Comparison of ENCODE assay signal across 23 mouse cellular contexts in genomic region chr2:25533707-25534106, GRCm38 (mm10). TPM values are rescaled to one million over a fixed set of nuclear protein-coding genes. Genes with fewer than 3 reads are reported as not detected.
DNase-seq lines count a peak whose midpoint lies in the region; ATAC-seq and TF ChIP-seq lines count a peak whose summit lies in the region.
"Had no signal": no experiment of that assay in that cellular context is flagged by ENCODE, and none has a peak within 500 bp of the region (broad histone marks: within the 10 kb centered on the region; RNA-seq: fewer than 3 reads in every experiment).

No protein-coding gene starts in this region.

- 0 out of 2 replicates have a peak, but pooled peaks have one; percentile 38 for ATAC-seq in hindbrain, postnatal 0 days
- no peak for ATAC-seq in megakaryocyte-erythroid progenitor cell, adult 5-6 weeks (replicated peaks; ENCODE audit: low FRiP score, low TSS enrichment, poor library complexity, severe bottlenecking)
- ATAC-seq: forebrain, embryonic 15.5 days had no signal

- no peak for TF ChIP-seq EP300 in CH12.LX (IDR thresholded peaks at IDR 0.05; ENCODE audit: low read length)

- no peaks in the 10 kb centered on the region for H3K9me3 ChIP-seq in hindbrain, postnatal 0 days (ENCODE audit: low read length)
- no peaks in the 10 kb centered on the region for H3K9me3 ChIP-seq in hindbrain, embryonic 10.5 days
- H3K9me3 ChIP-seq in CH12.LX (replicated peaks; ENCODE audit: low read length) = no peaks in the 10 kb centered on the region
- H3K9me3 ChIP-seq: forebrain, embryonic 15.5 days; megakaryocyte, embryonic 14.5 days had no signal

- H3K4me3 ChIP-seq in hindbrain, postnatal 0 days (ENCODE audit: low read length) = no peak overlapping the region
- no peak overlapping the region for H3K4me3 ChIP-seq in hindbrain, embryonic 10.5 days
- H3K4me3 ChIP-seq in CH12.LX (replicated peaks in 1 of 3; ENCODE audit: low read depth in 2 of 3, low read length in 2 of 3, poor library complexity in 1 of 3) = no peak overlapping the region
- H3K4me3 ChIP-seq in bone marrow macrophage, adult 2 months (ENCODE audit: insufficient read depth, low read length) = no peak overlapping the region
- H3K4me3 ChIP-seq: erythroblast, embryonic 14.5 days; forebrain, embryonic 15.5 days; left cerebral cortex, adult 2 months; megakaryocyte, embryonic 14.5 days had no signal

- H3K4me1 ChIP-seq in hindbrain, postnatal 0 days (ENCODE audit: insufficient read depth, low read length) = no peaks in the 10 kb centered on the region
- H3K4me1 ChIP-seq in hindbrain, embryonic 10.5 days (replicated peaks) = no peaks in the 10 kb centered on the region
- H3K4me1 ChIP-seq in CH12.LX (ENCODE audit: control insufficient read depth in 1 of 2, insufficient read depth in 2 of 2) = peaks cover 20 to 59% of the 10 kb centered on the region in 2 experiments
- peaks cover 27% of the 10 kb centered on the region for H3K4me1 ChIP-seq in bone marrow macrophage, adult 2 months (ENCODE audit: control insufficient read depth, insufficient read depth, low read length)
- H3K4me1 ChIP-seq: forebrain, embryonic 15.5 days had no signal

- dilution Hi-C loops in CH12.LX (cut with MboI; ENCODE audit: extremely low pct_ligation_motif_present, extremely low pct_unique_long_range_greater_than_20kb, low sequenced_read_pairs) = no loop called here

- H3K4me2 ChIP-seq in hindbrain, postnatal 0 days (ENCODE audit: low read depth, low read length) = no peak overlapping the region
- peak overlapping the region; percentile 41 for H3K4me2 ChIP-seq in CH12.LX (ENCODE audit: insufficient read depth, low read depth, poor library complexity, severe bottlenecking)
- H3K4me2 ChIP-seq: forebrain, embryonic 15.5 days; heart, embryonic 11.5 days; liver, embryonic 11.5 days had no signal

- H3K79me2 ChIP-seq in CH12.LX (replicated peaks; ENCODE audit: control insufficient read depth, extremely low read depth, insufficient read depth, poor library complexity, severe bottlenecking) = peaks cover 29% of the 10 kb centered on the region

- in situ Hi-C loops in CH12.LX (cut with MboI; ENCODE audit: low pct_ligation_motif_present, low pct_unique_long_range_greater_than_20kb, low sequenced_read_pairs) = no loop called here

- H3K27me3 ChIP-seq in hindbrain, postnatal 0 days (ENCODE audit: insufficient read depth, low read length) = no peaks in the 10 kb centered on the region
- no peaks in the 10 kb centered on the region for H3K27me3 ChIP-seq in hindbrain, embryonic 10.5 days (ENCODE audit: insufficient read depth, poor library complexity, severe bottlenecking)
- no peaks in the 10 kb centered on the region for H3K27me3 ChIP-seq in CH12.LX (replicated peaks)
- H3K27me3 ChIP-seq: forebrain, embryonic 15.5 days; megakaryocyte, embryonic 14.5 days had no signal

- no peak for TF ChIP-seq POLR2A in CH12.LX (IDR thresholded peaks at IDR 0.05; ENCODE audit: low read depth, low read length)
- TF ChIP-seq POLR2A in bone marrow macrophage, adult 2 months (IDR thresholded peaks at IDR 0.05; ENCODE audit: borderline replicate concordance, low read depth, low read length) = no peak

- TF ChIP-seq RAD21 in CH12.LX (IDR thresholded peaks at IDR 0.05; ENCODE audit: low read depth, low read length) = no peak

- TF ChIP-seq CTCF in hindbrain, postnatal 0 days (IDR thresholded peaks at IDR 0.05; ENCODE audit: low read depth) = no peak
- no peak; a peak in 1 of 4 replicates for TF ChIP-seq CTCF in CH12.LX (conservative IDR thresholded peaks at IDR 0.05 in 1 of 2, IDR thresholded peaks at IDR 0.05 in 1 of 2; ENCODE audit: low read depth in 2 of 2, low read length in 2 of 2)
- no peak for TF ChIP-seq CTCF in bone marrow macrophage, adult 2 months (IDR thresholded peaks at IDR 0.05; ENCODE audit: low read depth, low read length)

- H3K27ac ChIP-seq in hindbrain, postnatal 0 days = no peak overlapping the region
- H3K27ac ChIP-seq in hindbrain, embryonic 10.5 days = no peak overlapping the region
- peak overlapping the region; percentile 95; the same call in 1 of the 2 replicates for H3K27ac ChIP-seq in CH12.LX (ENCODE audit: insufficient read depth, low read depth)
- H3K27ac ChIP-seq in bone marrow macrophage, adult 2 months (ENCODE audit: insufficient read depth, low read depth, low read length) = peak overlapping the region; percentile 74
- H3K27ac ChIP-seq: forebrain, embryonic 15.5 days; left cerebral cortex, adult 2 months had no signal

- H3K9ac ChIP-seq in hindbrain, postnatal 0 days (replicated peaks; ENCODE audit: low read length) = no peak overlapping the region
- H3K9ac ChIP-seq in CH12.LX (ENCODE audit: insufficient read depth, low read depth) = peak overlapping the region; percentile 45; the same call in 1 of the 2 replicates
- H3K9ac ChIP-seq: forebrain, embryonic 15.5 days had no signal

- H3K36me3 ChIP-seq in hindbrain, postnatal 0 days (ENCODE audit: insufficient read depth, low read length) = peaks cover 11% of the 10 kb centered on the region; the same call in 1 of the 2 replicates
- peaks cover 99% of the 10 kb centered on the region for H3K36me3 ChIP-seq in hindbrain, embryonic 10.5 days
- peaks cover 61 to 79% of the 10 kb centered on the region in 2 experiments for H3K36me3 ChIP-seq in CH12.LX (replicated peaks in 1 of 2; ENCODE audit: control insufficient read depth in 1 of 2, insufficient read depth in 1 of 2, low read length in 1 of 2)

- no peak for DNase-seq in hindbrain, postnatal 0 days (ENCODE audit: low spot score)
- DNase-seq in hindbrain, embryonic 10.5 days (ENCODE audit: low spot score) = no peak
- DNase-seq in B cell, adult 2 months = peak; percentile 17 to 23
- no peak for DNase-seq in CH12.LX (ENCODE audit: extremely low read depth)
- no peak for DNase-seq in embryo, embryonic 11 days
- DNase-seq in kidney, adult 9 months = no peak

- 89% methylated on average over 2 of the region's 2 CpGs for WGBS in hindbrain, postnatal 0 days
- WGBS in hindbrain, embryonic 10.5 days = 97% methylated on average over 2 of the region's 2 CpGs

RNA-seq across cellular contexts. Expression of gene Traf2, which starts 13.0 kb away (rescaled TPM):
- 10.0 and 11.4 TPM in 2 replicates for total RNA-seq in hindbrain, postnatal 0 days (2014; rRNA removed)
- polyA plus RNA-seq in hindbrain, postnatal 0 days (2015; fragmentation: Nextera tagmentation; extraction: Ambion mirVana) = 9.2 and 9.3 TPM in 2 replicates
- polyA plus RNA-seq in hindbrain, embryonic 10.5 days (2016; fragmentation: Nextera tagmentation; extraction: Ambion mirVana) = 38.2 and 40.1 TPM in 2 replicates
- total RNA-seq in CH12.LX (2012; rRNA removed) (25.1 and 27.7 TPM in 2 replicates), CH12.LX (2014; rRNA removed) (17.9 and 19.3 TPM in 2 replicates)
- polyA plus RNA-seq in CH12.LX (2012; ENCODE audit: insufficient read length, low read depth) = 26.3 and 26.4 TPM in 2 replicates
- 14.8 and 15.5 TPM in 2 replicates for polyA plus RNA-seq in bone marrow macrophage, adult 2 months (2012; ENCODE audit: insufficient read depth, insufficient read length, missing spikeins)
- total RNA-seq in megakaryocyte-erythroid progenitor cell, adult 5-6 weeks (2014; fragmentation: Nextera tagmentation) = 19.2 and 22.4 TPM in 2 replicates
- total RNA-seq in megakaryocyte-erythroid progenitor cell, adult 5-6 weeks (2017) = 13.7 and 14.3 TPM in 2 replicates

RNA-seq across cellular contexts. Expression of gene Edf1, which starts 23.9 kb away (rescaled TPM):
- total RNA-seq in hindbrain, postnatal 0 days (2014; rRNA removed) = 159 and 274 TPM in 2 replicates
- 394 and 413 TPM in 2 replicates for polyA plus RNA-seq in hindbrain, postnatal 0 days (2015; fragmentation: Nextera tagmentation; extraction: Ambion mirVana)
- polyA plus RNA-seq in hindbrain, embryonic 10.5 days (2016; fragmentation: Nextera tagmentation; extraction: Ambion mirVana) = 376 and 388 TPM in 2 replicates
- 215 and 223 TPM in 2 replicates for total RNA-seq in CH12.LX (2012; rRNA removed)
- total RNA-seq in CH12.LX (2014; rRNA removed) = 187 and 188 TPM in 2 replicates
- 202 and 275 TPM in 2 replicates for polyA plus RNA-seq in CH12.LX (2012; ENCODE audit: insufficient read length, low read depth)
- 142 and 160 TPM in 2 replicates for polyA plus RNA-seq in bone marrow macrophage, adult 2 months (2012; ENCODE audit: insufficient read depth, insufficient read length, missing spikeins)
- total RNA-seq in megakaryocyte-erythroid progenitor cell, adult 5-6 weeks (2014; fragmentation: Nextera tagmentation) = 151 and 209 TPM in 2 replicates
- 60.9 and 105 TPM in 2 replicates for total RNA-seq in megakaryocyte-erythroid progenitor cell, adult 5-6 weeks (2017)

RNA-seq across cellular contexts. Expression of gene C8g, which starts 32.2 kb away (rescaled TPM):
- total RNA-seq in hindbrain, postnatal 0 days (2014; rRNA removed) = 0.58 and 0.68 TPM in 2 replicates
- polyA plus RNA-seq in hindbrain, postnatal 0 days (2015; fragmentation: Nextera tagmentation; extraction: Ambion mirVana) = 6.5 and 8.0 TPM in 2 replicates
- polyA plus RNA-seq in hindbrain, embryonic 10.5 days (2016; fragmentation: Nextera tagmentation; extraction: Ambion mirVana) = 5.8 and 6.0 TPM in 2 replicates
- total RNA-seq in CH12.LX (2012; rRNA removed) = 1.2 and 2.7 TPM in 2 replicates
- 1.2 TPM in 2 replicates for total RNA-seq in CH12.LX (2014; rRNA removed)
- 1.7 and 2.0 TPM in 2 replicates for polyA plus RNA-seq in CH12.LX (2012; ENCODE audit: insufficient read length, low read depth)
- polyA plus RNA-seq in bone marrow macrophage, adult 2 months (2012; ENCODE audit: insufficient read depth, insufficient read length, missing spikeins) = 1.8 TPM in 1 of 2 replicates, not detected in the other
- 0.63 and 2.2 TPM in 2 replicates for total RNA-seq in megakaryocyte-erythroid progenitor cell, adult 5-6 weeks (2014; fragmentation: Nextera tagmentation)
- 0.76 and 3.3 TPM in 2 replicates for total RNA-seq in megakaryocyte-erythroid progenitor cell, adult 5-6 weeks (2017)
- polyA plus RNA-seq: erythroblast, embryonic 14.5 days had no signal

RNA-seq across cellular contexts. Expression of gene Fbxw5, which starts 33.2 kb away (rescaled TPM):
- total RNA-seq in hindbrain, postnatal 0 days (2014; rRNA removed) = 140 and 175 TPM in 2 replicates
- polyA plus RNA-seq in hindbrain, postnatal 0 days (2015; fragmentation: Nextera tagmentation; extraction: Ambion mirVana) = 93.4 and 102 TPM in 2 replicates
- 88.3 and 109 TPM in 2 replicates for polyA plus RNA-seq in hindbrain, embryonic 10.5 days (2016; fragmentation: Nextera tagmentation; extraction: Ambion mirVana)
- total RNA-seq in CH12.LX (2012; rRNA removed) (36.8 and 37.4 TPM in 2 replicates), CH12.LX (2014; rRNA removed) (31.9 and 34.3 TPM in 2 replicates)
- 37.0 and 40.4 TPM in 2 replicates for polyA plus RNA-seq in CH12.LX (2012; ENCODE audit: insufficient read length, low read depth)
- 35.0 and 35.4 TPM in 2 replicates for polyA plus RNA-seq in bone marrow macrophage, adult 2 months (2012; ENCODE audit: insufficient read depth, insufficient read length, missing spikeins)
- total RNA-seq in megakaryocyte-erythroid progenitor cell, adult 5-6 weeks (2014; fragmentation: Nextera tagmentation) = 50.4 and 64.5 TPM in 2 replicates
- total RNA-seq in megakaryocyte-erythroid progenitor cell, adult 5-6 weeks (2017) = 24.0 and 28.9 TPM in 2 replicates

RNA-seq across cellular contexts. Expression of gene Lcn12, which starts 40.0 kb away (rescaled TPM):
- total RNA-seq in hindbrain, postnatal 0 days (2014; rRNA removed) = not detected in 2 replicates
- polyA plus RNA-seq in hindbrain, postnatal 0 days (2015; fragmentation: Nextera tagmentation; extraction: Ambion mirVana) = not detected in 2 replicates
- not detected in 2 replicates for polyA plus RNA-seq in hindbrain, embryonic 10.5 days (2016; fragmentation: Nextera tagmentation; extraction: Ambion mirVana)
- total RNA-seq in CH12.LX (2012; rRNA removed) (not detected in 2 replicates), CH12.LX (2014; rRNA removed) (not detected in 2 replicates)
- not detected in 2 replicates for polyA plus RNA-seq in CH12.LX (2012; ENCODE audit: insufficient read length, low read depth)
- polyA plus RNA-seq in bone marrow macrophage, adult 2 months (2012; ENCODE audit: insufficient read depth, insufficient read length, missing spikeins) = not detected in 2 replicates
- total RNA-seq in megakaryocyte-erythroid progenitor cell, adult 5-6 weeks (2014; fragmentation: Nextera tagmentation) = not detected in 2 replicates
- total RNA-seq in megakaryocyte-erythroid progenitor cell, adult 5-6 weeks (2017) = not detected in 2 replicates
- total RNA-seq: adrenal gland, postnatal 10 days; gastrocnemius, postnatal 4 days; heart, postnatal 4 days; left cerebral cortex, adult 2 months; left cerebral cortex, postnatal 4 days; midbrain, postnatal 0 days had no signal
- polyA plus RNA-seq: embryonic facial prominence, embryonic 11.5 days; erythroblast, embryonic 14.5 days; forebrain, embryonic 15.5 days; heart, embryonic 11.5 days; hindbrain, embryonic 16.5 days; liver, embryonic 11.5 days; lung, adult 2 months; midbrain, postnatal 0 days; testis, adult 2 months had no signal

Comparison
In these comparisons a context has a peak if more than half of its experiments do, and no peak if none do; other contexts are left out.
1. DNase-seq: peak in B cell, adult 2 months (2 of 2); none in hindbrain, postnatal 0 days (single experiment), hindbrain, embryonic 10.5 days (single experiment), CH12.LX (single experiment), embryo, embryonic 11 days (single experiment) and kidney, adult 9 months (single experiment).
2. H3K27ac ChIP-seq: peak in CH12.LX (single experiment) and bone marrow macrophage, adult 2 months (single experiment); none in hindbrain, postnatal 0 days (single experiment) and hindbrain, embryonic 10.5 days (single experiment).